Mouse (Mus musculus): Measurements from ENCODE around the gene Disp1.

- no peak for TF ChIP-seq EP300 (IDR thresholded peaks at IDR 0.05; ENCODE audit: insufficient read depth, low read depth, low read length)
- no peak for TF ChIP-seq CTCF (IDR thresholded peaks at IDR 0.05)
- no peak for TF ChIP-seq POLR2A (IDR thresholded peaks at IDR 0.05; ENCODE audit: insufficient read depth, low read depth, low read length)
These were observed 30.5 kb upstream of the Disp1 start for GRCm38 (mm10) chr1:183251818-183252217.

Measured in heart, adult 2 months (tissue).